Mouse (Mus musculus): ENCODE results near the gene Ccdc185.

GRCm38 (mm10) chr1:182732695-182733094, 16.3 kb downstream of the Ccdc185 start:
- TF ChIP-seq CTCF (conservative IDR thresholded peaks at IDR 0.05; ENCODE audit: insufficient read depth, insufficient read length, low read depth, low read length) (no peak), POLR2A (IDR thresholded peaks at IDR 0.05; ENCODE audit: low read depth, low read length) (no peak)

Measured in kidney, adult 2 months (tissue).